Mouse (Mus musculus) spleen, postnatal 4 days (tissue): ENCODE measurements around the gene Gm14444.
"Not testable (repeated sequence)": the region's sequence is repeated elsewhere in the genome, so short reads cannot be mapped to it uniquely, and the experiment has no call there.

Experiments
- DNase-seq, 2 experiments: peaks; one replicate each; pipeline ENCODE4 v3.0.0; 2022; ENCODE audit warnings: low spot score in 2 of 2

Gm14444 gene

DNA sequence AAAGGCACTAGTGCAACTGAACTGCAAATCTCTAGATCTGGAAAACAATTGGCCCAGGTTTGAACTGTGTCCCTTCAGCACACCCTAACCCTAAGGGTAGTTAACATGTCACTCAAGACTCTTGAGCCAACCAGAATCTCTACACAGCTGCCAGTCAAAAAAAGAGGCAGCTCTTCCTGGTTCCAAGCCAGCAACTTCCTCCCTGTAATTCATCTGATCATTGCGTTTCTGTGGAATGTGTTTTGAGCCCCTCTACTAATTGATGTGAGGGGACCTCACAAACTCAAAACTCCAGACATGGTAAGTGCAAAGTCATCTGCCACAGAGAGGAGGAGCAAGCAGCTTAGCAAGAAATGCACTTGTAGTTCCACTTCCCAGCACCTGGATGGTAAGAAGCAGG lies at the start of gene Gm14444:
Gene Gm14444, plus strand, starts transcription at position 220 of the 400 bp plus-strand sequence.
- not testable (repeated sequence) for DNase-seq

DNA sequence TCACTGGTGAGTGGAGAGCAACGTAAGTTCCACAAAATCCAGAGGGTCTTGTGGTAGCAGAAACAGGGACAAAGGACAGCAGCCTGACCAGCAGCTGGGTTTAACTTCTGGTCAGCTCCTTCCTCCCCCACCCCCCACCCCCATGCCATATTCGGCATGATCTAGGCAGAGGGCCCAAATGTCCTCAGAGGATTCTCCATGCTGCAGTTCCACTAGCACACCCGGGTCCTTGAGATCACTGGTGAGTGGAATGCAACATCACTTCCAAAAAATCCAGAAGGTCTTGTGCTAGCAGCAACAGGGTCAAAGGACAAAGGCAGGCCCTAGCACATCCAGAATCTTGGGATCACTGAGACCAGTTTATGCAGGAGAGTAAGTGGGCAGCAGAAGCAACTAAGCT lies 44.6 kb upstream of the Gm14444 start:
- DNase-seq = not testable (repeated sequence)

DNA sequence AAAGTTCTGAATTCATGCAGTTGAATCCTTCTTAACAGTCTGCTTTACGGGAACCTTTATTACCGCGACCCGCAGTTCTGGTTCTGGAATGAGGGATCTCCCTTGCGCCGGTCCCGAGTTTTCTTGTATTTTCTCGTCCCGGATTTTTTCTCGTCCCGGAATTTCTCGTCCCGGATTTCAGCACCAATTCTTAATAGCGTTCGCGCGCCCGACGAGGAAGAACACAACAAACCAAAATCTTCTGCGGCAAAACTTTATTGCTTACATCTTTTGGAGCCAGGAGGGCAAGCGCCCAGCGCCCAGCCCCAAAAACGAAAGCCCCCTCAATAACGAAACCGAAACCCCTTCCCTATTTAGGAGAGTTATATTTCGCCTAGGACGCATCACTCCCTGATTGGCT lies 34.2 kb downstream of the Gm14444 start:
- DNase-seq = peak; percentile 14 to 62

DNA sequence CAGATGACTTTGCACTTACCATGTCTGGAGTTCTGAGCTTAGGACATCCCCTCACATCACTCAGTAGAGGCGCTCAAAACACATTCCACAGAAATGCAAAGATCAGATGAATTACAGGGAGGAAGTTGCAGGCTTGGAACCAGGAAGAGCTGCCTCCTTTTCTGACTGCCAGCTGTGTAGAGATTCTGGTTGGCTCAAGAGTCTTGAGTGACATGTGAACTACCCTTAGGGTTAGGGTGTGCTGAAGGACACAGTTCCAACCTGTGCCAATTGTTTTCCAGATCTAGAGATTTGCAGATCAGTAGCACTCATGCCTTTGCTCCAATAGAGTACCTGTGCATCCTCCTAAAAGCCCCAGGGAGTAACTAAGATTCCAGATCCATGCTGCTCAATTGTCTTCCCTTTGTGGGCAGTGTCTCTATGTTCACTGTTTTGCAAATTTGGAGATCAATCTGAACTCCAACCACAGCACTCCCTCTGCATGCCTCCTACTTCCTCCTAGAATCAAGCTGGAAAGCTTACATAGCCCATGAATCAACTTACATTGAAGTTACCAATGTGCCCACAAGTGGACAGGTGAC lies 57.7 kb downstream of the Gm14444 start, which contains the start of gene Gm14393:
Gene Gm14393, minus strand, starts transcription at position 101 of the 581 bp plus-strand sequence.
- DNase-seq = not testable (repeated sequence)
